Mouse (Mus musculus): ENCODE data around the gene Uqcr10.

Uqcr10 gene

DNA sequence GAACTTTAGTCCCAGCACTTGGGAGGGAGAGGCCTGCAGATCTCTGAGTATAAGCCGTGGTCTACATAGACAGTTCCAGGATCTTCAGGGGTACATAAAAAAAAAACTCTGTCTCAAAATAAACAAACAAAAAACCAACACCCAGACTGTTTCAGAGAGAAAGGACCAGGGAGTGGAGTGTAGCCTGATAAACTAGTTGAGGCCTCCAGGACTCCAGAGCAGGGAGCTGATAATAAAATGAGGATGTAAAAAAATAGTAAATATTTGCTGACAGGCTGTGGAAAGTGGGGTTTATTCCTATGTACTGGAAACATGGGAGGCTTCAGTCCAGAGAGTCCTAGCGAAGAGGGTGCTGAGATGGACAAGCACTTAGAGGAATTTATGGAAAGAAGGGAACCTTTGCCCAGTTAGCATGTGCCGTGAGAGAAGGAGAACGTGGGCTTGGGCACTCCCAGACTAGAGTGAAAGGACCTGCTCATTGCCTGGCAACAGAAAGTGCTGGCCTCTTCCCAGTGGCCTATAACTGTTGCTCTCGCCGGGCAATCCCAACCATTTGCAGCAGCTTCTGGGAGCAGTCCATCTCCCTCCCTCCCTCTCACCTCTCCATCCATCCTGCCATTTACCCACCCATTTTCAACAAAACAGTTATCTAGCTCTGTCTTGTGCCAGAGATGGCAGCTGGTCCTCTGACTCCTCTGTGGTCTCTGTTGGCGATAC lies 43.7 kb downstream of the Uqcr10 start:
- no peak for TF ChIP-seq POU5F1 (IDR thresholded peaks at IDR 0.05; ENCODE audit: borderline replicate concordance, low read length)
- no peak for TF ChIP-seq CTCF (conservative IDR thresholded peaks at IDR 0.05; ENCODE audit: low read length)
- no peak for TF ChIP-seq NANOG (IDR thresholded peaks at IDR 0.05; ENCODE audit: borderline replicate concordance, low read length)
- Histone ChIP-seq H3K4me1 (replicated peaks; ENCODE audit: low read depth, low read length) (peaks cover 34% of the 10 kb centered on the region), H3K27me3 (ENCODE audit: insufficient read depth, low read length) (no peaks in the 10 kb centered on the region), H3K9me3 (ENCODE audit: low read length) (peaks cover 8% of the 10 kb centered on the region), H3K36me3 (ENCODE audit: insufficient read depth, low read length) (peaks cover 86% of the 10 kb centered on the region), H3K4me3 (replicated peaks; ENCODE audit: low read length) (no peak overlapping the region)

DNA sequence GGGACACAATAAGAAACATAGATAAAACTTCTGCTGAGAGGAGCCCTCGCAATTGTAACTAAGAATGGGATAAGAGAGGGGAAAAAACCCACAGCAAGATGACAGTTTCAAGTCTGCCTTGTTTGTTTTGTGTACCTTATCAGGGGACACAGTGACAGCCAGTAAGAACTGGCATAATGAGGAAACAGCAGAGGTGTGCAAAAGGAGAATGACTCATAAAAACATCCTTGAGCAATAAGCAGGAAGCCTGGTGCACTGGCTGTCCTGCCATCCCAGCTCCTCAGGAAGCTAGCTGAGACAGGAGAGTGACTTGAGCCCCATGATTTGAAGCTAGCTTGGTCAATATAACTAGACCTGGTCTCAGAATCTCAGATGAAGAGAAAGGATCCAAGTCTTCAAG lies 44.3 kb downstream of the Uqcr10 start:
- H3K36me3 ChIP-seq (ENCODE audit: insufficient read depth, low read length) = peaks cover 92% of the 10 kb centered on the region
- no peak overlapping the region for H3K4me3 ChIP-seq (replicated peaks; ENCODE audit: low read length)
- H3K9me3 ChIP-seq (ENCODE audit: low read length) = peaks cover 5% of the 10 kb centered on the region
- no peak for TF ChIP-seq POU5F1 (IDR thresholded peaks at IDR 0.05; ENCODE audit: borderline replicate concordance, low read length)
- no peak for TF ChIP-seq NANOG (IDR thresholded peaks at IDR 0.05; ENCODE audit: borderline replicate concordance, low read length)
- TF ChIP-seq CTCF (conservative IDR thresholded peaks at IDR 0.05; ENCODE audit: low read length) = no peak
- peaks cover 40% of the 10 kb centered on the region for H3K4me1 ChIP-seq (replicated peaks; ENCODE audit: low read depth, low read length)
- H3K27me3 ChIP-seq (ENCODE audit: insufficient read depth, low read length) = no peaks in the 10 kb centered on the region
